Mouse (Mus musculus) heart, postnatal 0 days (tissue): ENCODE measurements around the gene Smad9.

Experiments used
- CTCF ChIP-seq: IDR thresholded peaks from 2 replicates; pipeline ENCODE4 v1.5.1; 2016; ENCODE audit warnings: antibody characterized with exemption, control low read depth, low read depth
- EP300 ChIP-seq: IDR thresholded peaks from 2 replicates; pipeline ENCODE4 v1.6.1; 2016; ENCODE audit warnings: antibody characterized with exemption, low read depth

DNA sequence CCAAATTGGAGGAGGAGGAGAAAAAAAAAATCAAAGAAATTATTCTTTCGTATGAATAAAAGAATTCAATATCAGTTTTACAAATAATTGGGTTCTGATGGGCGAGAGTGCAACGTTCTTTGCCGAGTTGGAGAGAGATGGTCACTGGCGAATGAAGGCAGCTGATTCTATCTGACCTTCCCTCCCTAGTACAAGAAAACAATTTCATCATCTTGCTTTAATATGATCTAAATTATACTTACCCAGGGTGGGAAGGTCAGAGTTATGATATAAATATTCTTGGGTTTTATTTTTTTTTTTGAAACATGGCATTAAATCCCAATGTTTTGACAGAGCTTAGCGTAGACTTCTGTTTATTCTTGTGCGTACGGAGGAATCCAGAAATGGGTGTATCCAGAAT is 2.1 kb downstream of the Smad9 start:
- no peak for TF ChIP-seq CTCF
- no peak for TF ChIP-seq EP300
